Mouse (Mus musculus) right cerebral cortex, postnatal 4 days (tissue): Measurements from ENCODE around the gene Pld3.
A peak's percentile ranks its signal among the peaks of the same experiment; 100 is the strongest.

Experiments
- DNase-seq: peaks from one replicate; pipeline ENCODE4 v3.0.0-alpha.2; 2022

Gene Pld3

GRCm38 (mm10) chr7:27552931-27553513 lies at the start of gene Pld3, which contains the start of gene 2310022A10Rik:
Pld3 (minus strand) TSS chr7:27553218.
2310022A10Rik (plus strand) TSS chr7:27553233.
- peak; percentile 92 for DNase-seq

GRCm38 (mm10) chr7:27602161-27602560 lies 49.1 kb upstream of the Pld3 start:
- DNase-seq = no peak

- no peak for DNase-seq
Measured at GRCm38 (mm10) chr7:27601628-27602027, 48.6 kb upstream of the Pld3 start.

- no peak for DNase-seq
Measured at GRCm38 (mm10) chr7:27598053-27598452, 45.0 kb upstream of the Pld3 start.

GRCm38 (mm10) chr7:27596586-27597503 lies 43.8 kb upstream of the Pld3 start:
- no peak for DNase-seq

- DNase-seq = no peak
Measured at GRCm38 (mm10) chr7:27592934-27593645, 40.1 kb upstream of the Pld3 start.

- no peak for DNase-seq
Measured at GRCm38 (mm10) chr7:27592217-27592929, 39.4 kb upstream of the Pld3 start.

- DNase-seq = peak; percentile 94
Measured at GRCm38 (mm10) chr7:27591266-27592216, 38.5 kb upstream of the Pld3 start, which contains the start of gene Akt2. Akt2 (plus strand) TSS chr7:27591552.

GRCm38 (mm10) chr7:27590566-27591213 lies 37.7 kb upstream of the Pld3 start:
- DNase-seq = no peak

GRCm38 (mm10) chr7:27590088-27590487 lies 37.1 kb upstream of the Pld3 start:
- no peak for DNase-seq

GRCm38 (mm10) chr7:27587741-27588140 lies 34.7 kb upstream of the Pld3 start:
- no peak for DNase-seq

- no peak for DNase-seq
Measured at GRCm38 (mm10) chr7:27586861-27587260, 33.8 kb upstream of the Pld3 start.

- DNase-seq = no peak
Measured at GRCm38 (mm10) chr7:27580380-27581174, 27.6 kb upstream of the Pld3 start.

GRCm38 (mm10) chr7:27578465-27578864 lies 25.4 kb upstream of the Pld3 start:
- no peak for DNase-seq

- no peak for DNase-seq
Measured at GRCm38 (mm10) chr7:27577589-27577988, 24.6 kb upstream of the Pld3 start.

GRCm38 (mm10) chr7:27576914-27577313 lies 23.9 kb upstream of the Pld3 start:
- DNase-seq = peak; percentile 32

- no peak for DNase-seq
Measured at GRCm38 (mm10) chr7:27574124-27574880, 21.3 kb upstream of the Pld3 start.

GRCm38 (mm10) chr7:27572133-27572532 lies 19.1 kb upstream of the Pld3 start:
- DNase-seq = no peak

GRCm38 (mm10) chr7:27569580-27570224 lies 16.7 kb upstream of the Pld3 start:
- no peak for DNase-seq
